In genomic region chr14:40947431-40948394, GRCm38 (mm10) we compare ENCODE assay signal across 8 mouse cellular contexts. TPM values are rescaled to one million over a fixed set of nuclear protein-coding genes. Genes with fewer than 3 reads are reported as not detected.
DNase-seq lines count a peak whose midpoint lies in the region; ATAC-seq lines count a peak whose summit lies in the region.

No protein-coding gene starts in this region.

- peaks cover 17% of the 10 kb centered on the region; the same call in 1 of the 2 replicates for H3K36me3 ChIP-seq in kidney, embryonic 16.5 days (ENCODE audit: insufficient read depth, low read length)
- H3K36me3 ChIP-seq in embryonic facial prominence, embryonic 11.5 days (replicated peaks; ENCODE audit: control insufficient read depth, insufficient read depth, low read depth, low read length), result no peaks in the 10 kb centered on the region; the same call in 1 of the 2 replicates
- peaks cover 23% of the 10 kb centered on the region for H3K36me3 ChIP-seq in limb, embryonic 12.5 days

- H3K9me3 ChIP-seq in kidney, embryonic 16.5 days (ENCODE audit: low read length), result no peaks in the 10 kb centered on the region
- H3K9me3 ChIP-seq in embryonic facial prominence, embryonic 11.5 days (replicated peaks; ENCODE audit: control insufficient read depth, low read length), result no peaks in the 10 kb centered on the region
- no peaks in the 10 kb centered on the region for H3K9me3 ChIP-seq in limb, embryonic 12.5 days

- H3K4me2 ChIP-seq in kidney, embryonic 16.5 days (replicated peaks; ENCODE audit: low read depth, low read length), result peak overlapping the region; percentile 23; the same call in 1 of the 2 replicates
- H3K4me2 ChIP-seq in embryonic facial prominence, embryonic 11.5 days (ENCODE audit: low read depth, low read length), result no peak overlapping the region
- H3K4me2 ChIP-seq in limb, embryonic 12.5 days, result no peak overlapping the region

- DNase-seq in kidney, adult 9 months, result no peak
- DNase-seq in embryonic facial prominence, embryonic 11.5 days (ENCODE audit: low spot score), result no peak
- peak; percentile 84 for DNase-seq in naive thymus-derived CD4-positive, alpha-beta T cell, adult 2 months (ENCODE audit: low read depth)
- no peak for DNase-seq in ovary, postnatal 36 days (ENCODE audit: low spot score)
- DNase-seq in cerebellum, adult 11-12 months, result no peak
- no peak for DNase-seq in retina, embryonic 14.5 days (ENCODE audit: low spot score)

- peak; percentile 64; the same call in 1 of the 2 replicates for ATAC-seq in kidney, embryonic 16.5 days (ENCODE audit: low FRiP score, low TSS enrichment)
- ATAC-seq in embryonic facial prominence, embryonic 11.5 days (replicated peaks; ENCODE audit: insufficient number of reproducible peaks, low FRiP score, low TSS enrichment, low read depth), result peak; percentile 57; the same call in 1 of the 2 replicates
- 0 out of 2 replicates have a peak, but pooled peaks have one; percentile 11 for ATAC-seq in limb, embryonic 12.5 days (ENCODE audit: insufficient number of reproducible peaks, insufficient read depth, low FRiP score, low TSS enrichment, low read depth)

- H3K9ac ChIP-seq in kidney, embryonic 16.5 days (replicated peaks; ENCODE audit: low read length), result no peak overlapping the region
- no peak overlapping the region for H3K9ac ChIP-seq in embryonic facial prominence, embryonic 11.5 days (replicated peaks; ENCODE audit: low read length)
- no peak overlapping the region for H3K9ac ChIP-seq in limb, embryonic 12.5 days (replicated peaks)

- H3K4me3 ChIP-seq in kidney, embryonic 16.5 days (ENCODE audit: low read length), result no peak overlapping the region
- H3K4me3 ChIP-seq in embryonic facial prominence, embryonic 11.5 days (ENCODE audit: low read depth, low read length), result no peak overlapping the region
- no peak overlapping the region for H3K4me3 ChIP-seq in limb, embryonic 12.5 days (replicated peaks)

- H3K27ac ChIP-seq in kidney, embryonic 16.5 days (ENCODE audit: low read length), result peak overlapping the region; percentile 60
- 0 out of 2 replicates have a peak overlapping the region, but pooled peaks have one; percentile 38 for H3K27ac ChIP-seq in embryonic facial prominence, embryonic 11.5 days (replicated peaks; ENCODE audit: low read depth, low read length)
- peak overlapping the region; percentile 62; the same call in 1 of the 2 replicates for H3K27ac ChIP-seq in limb, embryonic 12.5 days

- H3K4me1 ChIP-seq in kidney, embryonic 16.5 days (ENCODE audit: insufficient read depth, low read length), result peaks cover 47% of the 10 kb centered on the region
- no peaks in the 10 kb centered on the region for H3K4me1 ChIP-seq in embryonic facial prominence, embryonic 11.5 days (ENCODE audit: control insufficient read depth, insufficient read depth, low read length)
- peaks cover 31% of the 10 kb centered on the region for H3K4me1 ChIP-seq in limb, embryonic 12.5 days (replicated peaks)

- no peaks in the 10 kb centered on the region for H3K27me3 ChIP-seq in kidney, embryonic 16.5 days (ENCODE audit: insufficient read depth, low read length)
- H3K27me3 ChIP-seq in embryonic facial prominence, embryonic 11.5 days (ENCODE audit: control insufficient read depth, insufficient read depth, low read length), result no peaks in the 10 kb centered on the region
- H3K27me3 ChIP-seq in limb, embryonic 12.5 days, result no peaks in the 10 kb centered on the region

- 60% methylated on average over 14 of the region's 14 CpGs for WGBS in kidney, embryonic 16.5 days
- 82% methylated on average over 14 of the region's 14 CpGs for WGBS in embryonic facial prominence, embryonic 11.5 days
- 74% methylated on average over 14 of the region's 14 CpGs for WGBS in limb, embryonic 12.5 days

RNA-seq across cellular contexts. Expression of gene Tspan14, which starts 18.9 kb away (rescaled TPM):
- 138 and 144 TPM in 2 replicates for polyA plus RNA-seq in kidney, embryonic 16.5 days (2015; fragmentation: Nextera tagmentation; extraction: Ambion mirVana)
- 92.5 and 95.0 TPM in 2 replicates for polyA plus RNA-seq in embryonic facial prominence, embryonic 11.5 days (2014; fragmentation: Nextera tagmentation; extraction: Ambion mirVana)
- 68.4 and 70.1 TPM in 2 replicates for polyA plus RNA-seq in limb, embryonic 12.5 days (2016; fragmentation: Nextera tagmentation; extraction: Ambion mirVana)

RNA-seq across cellular contexts. Expression of gene Sh2d4b, which starts 54.6 kb away (rescaled TPM):
- 0.81 and 0.99 TPM in 2 replicates for polyA plus RNA-seq in kidney, embryonic 16.5 days (2015; fragmentation: Nextera tagmentation; extraction: Ambion mirVana)
- polyA plus RNA-seq in embryonic facial prominence, embryonic 11.5 days (2014; fragmentation: Nextera tagmentation; extraction: Ambion mirVana), result 0.50 and 0.66 TPM in 2 replicates
- polyA plus RNA-seq in limb, embryonic 12.5 days (2016; fragmentation: Nextera tagmentation; extraction: Ambion mirVana), result 0.21 and 0.33 TPM in 2 replicates

Comparison
In these comparisons a context has a peak if more than half of its experiments do, and no peak if none do; other contexts are left out.
1. ATAC-seq: peak in every context shown above with its lines; median percentile 64 in kidney, embryonic 16.5 days; 57 in embryonic facial prominence, embryonic 11.5 days; 11 in limb, embryonic 12.5 days.